ENCODE assay signal across 1 mouse cellular context in the genomic region with DNA sequence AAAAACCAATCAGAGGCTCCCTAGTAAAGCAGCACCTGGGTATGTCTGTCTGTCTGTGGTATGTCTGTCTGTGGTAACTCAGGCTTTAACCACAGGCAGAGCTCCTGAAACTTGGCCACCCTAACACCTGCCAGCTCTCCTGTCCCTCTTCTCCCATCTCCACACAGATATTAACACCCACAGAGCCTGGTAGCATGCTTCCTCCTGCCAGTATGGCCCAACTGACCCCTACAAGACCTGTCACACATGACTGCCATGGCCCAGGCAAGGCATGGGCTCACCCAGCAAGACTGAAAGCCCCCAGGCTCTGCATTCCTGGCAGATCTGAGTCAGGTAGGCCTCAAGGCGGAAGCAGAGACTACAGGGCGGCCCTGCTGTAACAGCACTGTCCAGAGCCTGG.
TF ChIP-seq lines count a peak whose summit lies in the region.

No protein-coding gene starts in this region.

TF ChIP-seq in CH12.LX, 34 proteins besides CTCF, POLR2A, EP300 and RAD21 (continued from another document):
- TF ChIP-seq USF2 (conservative IDR thresholded peaks at IDR 0.05; ENCODE audit: low read depth, low read length) = no peak
- TF ChIP-seq ETS1 (conservative IDR thresholded peaks at IDR 0.05; ENCODE audit: low read depth, low read length) = peak; percentile 19
- no peak; the same call in 1 of the 2 replicates for TF ChIP-seq MAZ (IDR thresholded peaks at IDR 0.05; ENCODE audit: low read depth, low read length)
- peak; percentile 80 for TF ChIP-seq ELF1 (IDR thresholded peaks at IDR 0.05; ENCODE audit: low read depth, low read length)
- TF ChIP-seq USF1 (IDR thresholded peaks at IDR 0.05; ENCODE audit: low read depth, low read length) = no peak
- 0 out of 2 replicates have a peak, but pooled peaks have one; percentile 18 for TF ChIP-seq UBTF (IDR thresholded peaks at IDR 0.05; ENCODE audit: low read depth, low read length)
- no peak for TF ChIP-seq MAX (IDR thresholded peaks at IDR 0.05; ENCODE audit: low read length)
- no peak for TF ChIP-seq NRF1 (IDR thresholded peaks at IDR 0.05; ENCODE audit: low read depth, low read length)
- TF ChIP-seq KAT2A (IDR thresholded peaks at IDR 0.05; ENCODE audit: insufficient replicate concordance, low read length) = no peak
- no peak for TF ChIP-seq ZC3H11A (IDR thresholded peaks at IDR 0.05; ENCODE audit: low read depth, low read length)
- TF ChIP-seq PAX5 (IDR thresholded peaks at IDR 0.05; ENCODE audit: low read length) = no peak
- no peak for TF ChIP-seq JUND (conservative IDR thresholded peaks at IDR 0.05; ENCODE audit: low read depth, low read length)
- peak; percentile 50; the same call in 1 of the 2 replicates for TF ChIP-seq TCF12 (IDR thresholded peaks at IDR 0.05; ENCODE audit: low read depth, low read length)
- TF ChIP-seq JUN (IDR thresholded peaks at IDR 0.05; ENCODE audit: insufficient read depth, low read depth, low read length) = no peak
- TF ChIP-seq TBP (conservative IDR thresholded peaks at IDR 0.05; ENCODE audit: low read depth, low read length) = 0 out of 2 replicates have a peak, but pooled peaks have one; percentile 33
- TF ChIP-seq ZMIZ1 (IDR thresholded peaks at IDR 0.05; ENCODE audit: low read depth, low read length) = peak; percentile 21; the same call in 1 of the 2 replicates
- TF ChIP-seq E2F4 (IDR thresholded peaks at IDR 0.05; ENCODE audit: insufficient replicate concordance, low read depth, low read length) = no peak
- peak; percentile 13; the same call in 1 of the 2 replicates for TF ChIP-seq RCOR1 (conservative IDR thresholded peaks at IDR 0.05; ENCODE audit: low read depth, low read length)
- peak; percentile 66 for TF ChIP-seq SIN3A (IDR thresholded peaks at IDR 0.05; ENCODE audit: low read length)
- peak; percentile 71; the same call in 1 of the 2 replicates for TF ChIP-seq IRF4 (IDR thresholded peaks at IDR 0.05; ENCODE audit: low read depth, low read length)
- TF ChIP-seq MXI1 (IDR thresholded peaks at IDR 0.05; ENCODE audit: low read depth, low read length) = peak; percentile 37; the same call in 1 of the 2 replicates
- no peak for TF ChIP-seq SMC3 (IDR thresholded peaks at IDR 0.05; ENCODE audit: low read depth, low read length)
- TF ChIP-seq ZNF384 (IDR thresholded peaks at IDR 0.05; ENCODE audit: low read depth, low read length) = no peak
